Mouse (Mus musculus) layer of hippocampus, adult 9-10 months (tissue): Measurements from ENCODE around the gene Atp13a1.

Source experiments
- DNase-seq: peaks from one replicate; pipeline ENCODE4 v3.0.0; 2022; ENCODE audit warnings: low spot score

The Atp13a1 gene

GRCm38 (mm10) chr8:69849899-69850298 lies 58.9 kb downstream of the Atp13a1 start:
- DNase-seq, result no peak

- DNase-seq, result no peak
Observed at GRCm38 (mm10) chr8:69850926-69851506, 60.1 kb downstream of the Atp13a1 start.

GRCm38 (mm10) chr8:69853869-69854268 lies 62.9 kb downstream of the Atp13a1 start:
- no peak for DNase-seq
